Mouse (Mus musculus) MEL (cell line): ENCODE measurements at regions not wholly inside any gene's neighbourhood (a gene's known extent, or its start where the extent isn't known, plus 50 kb on each side); places are given as distances from the start of the nearest gene placed in this dataset.

Experiments used
- DNase-seq: peaks from one replicate; pipeline ENCODE4 v3.0.0; 2011; ENCODE audit warnings: low read depth, low spot score
- H3K27ac ChIP-seq: 2 replicates; pipeline ENCODE4 v1.5.1; 2012; ENCODE audit warnings: low read depth, mild to moderate bottlenecking, control low read depth, low read length, moderate library complexity; ENCODE audit not compliant: control insufficient read depth
- H3K27me3 ChIP-seq, 2 experiments: fragments of 150-350 bp in 1 of 2; sonication (generic) in 1 of 2; 2 replicates each; pipeline ENCODE4 v1.6.1; 2012; ENCODE audit warnings: low read length in 2 of 2, mild to moderate bottlenecking in 2 of 2, improper control_type of control experiment in 1 of 2, moderate library complexity in 1 of 2; ENCODE audit not compliant: insufficient read depth in 2 of 2, control insufficient read depth in 1 of 2
- H3K36me3 ChIP-seq, 2 experiments: 2 replicates each; pipeline ENCODE4 v1.6.1; 2012 to 2014; ENCODE audit warnings: low read length in 2 of 2, improper control_type of control experiment in 1 of 2, inconsistent platforms in 1 of 2, mild to moderate bottlenecking in 1 of 2; ENCODE audit not compliant: insufficient read depth in 2 of 2, control insufficient read depth in 1 of 2
- H3K4me1 ChIP-seq, 2 experiments: fragments of 150-350 bp in 1 of 2; sonication (generic) in 1 of 2; 2 replicates each; pipeline ENCODE4 v1.6.1; 2012; ENCODE audit warnings: low read length in 2 of 2, improper control_type of control experiment in 1 of 2, mild to moderate bottlenecking in 1 of 2; ENCODE audit not compliant: insufficient read depth in 2 of 2, control insufficient read depth in 1 of 2
- H3K4me3 ChIP-seq, 2 experiments: fragments of 150-350 bp in 1 of 2; sonication (generic) in 1 of 2; 2 replicates each; pipeline ENCODE4 v1.5.1; 2012; ENCODE audit warnings: low read depth in 2 of 2, low read length in 2 of 2, mild to moderate bottlenecking in 2 of 2, moderate library complexity in 2 of 2, control low read depth in 1 of 2, improper control_type of control experiment in 1 of 2; ENCODE audit not compliant: control insufficient read depth in 1 of 2, insufficient read depth in 1 of 2
- H3K79me2 ChIP-seq: 2 replicates; pipeline ENCODE4 v1.6.1; 2012; ENCODE audit warnings: mild to moderate bottlenecking, low read length, moderate library complexity; ENCODE audit not compliant: control insufficient read depth, poor library complexity, insufficient read depth
- H3K9ac ChIP-seq: 2 replicates; pipeline ENCODE4 v1.6.1; 2012; ENCODE audit warnings: low read depth, mild to moderate bottlenecking, control low read depth, low read length, moderate library complexity; ENCODE audit not compliant: control insufficient read depth, poor library complexity, severe bottlenecking
- H3K9me3 ChIP-seq: fragments of 150-350 bp; sonication (generic); replicated peaks from 2 replicates; pipeline ENCODE4 v1.6.1; 2012; ENCODE audit warnings: mild to moderate bottlenecking, low read length, improper control_type of control experiment, moderate library complexity; ENCODE audit not compliant: insufficient read depth
- BHLHE40 ChIP-seq: IDR thresholded peaks from 2 replicates; pipeline ENCODE4 v1.6.1; 2012; ENCODE audit warnings: low read depth, mild to moderate bottlenecking, inconsistent platforms, low read length, improper control_type of control experiment, borderline replicate concordance
- ETS1 ChIP-seq: IDR thresholded peaks from 2 replicates; pipeline ENCODE4 v1.6.1; 2012; ENCODE audit warnings: low read depth, mild to moderate bottlenecking, inconsistent platforms, low read length, improper control_type of control experiment, moderate library complexity
- MAX ChIP-seq: IDR thresholded peaks from 2 replicates; pipeline ENCODE4 v1.6.1; 2011; ENCODE audit warnings: low read length, improper control_type of control experiment
- MEF2A ChIP-seq: IDR thresholded peaks from 2 replicates; pipeline ENCODE4 v1.6.1; 2014; ENCODE audit warnings: low read depth, mild to moderate bottlenecking, inconsistent platforms, low read length, improper control_type of control experiment; ENCODE audit not compliant: poor library complexity, insufficient replicate concordance, severe bottlenecking; ENCODE audit errors: extremely low read depth
- MXI1 ChIP-seq: IDR thresholded peaks from 2 replicates; pipeline ENCODE4 v1.6.1; 2011; ENCODE audit warnings: mild to moderate bottlenecking, low read depth, low read length, improper control_type of control experiment
- POLR2AphosphoS5 ChIP-seq: IDR thresholded peaks from 2 replicates; pipeline ENCODE4 v1.6.1; 2012; ENCODE audit warnings: low read depth, borderline replicate concordance, mild to moderate bottlenecking, inconsistent platforms, low read length, moderate library complexity, mixed read lengths
- RCOR1 ChIP-seq: IDR thresholded peaks from 2 replicates; pipeline ENCODE4 v1.6.1; 2012; ENCODE audit warnings: low read depth, mild to moderate bottlenecking, inconsistent platforms, low read length, improper control_type of control experiment
- SIN3A ChIP-seq: IDR thresholded peaks from 2 replicates; pipeline ENCODE4 v1.6.1; 2012; ENCODE audit warnings: low read length, improper control_type of control experiment, inconsistent platforms
- SMC3 ChIP-seq: IDR thresholded peaks from 2 replicates; pipeline ENCODE4 v1.6.1; 2011; ENCODE audit warnings: low read depth, low read length, improper control_type of control experiment
- TAL1 ChIP-seq: IDR thresholded peaks from 2 replicates; pipeline ENCODE4 v1.6.1; 2012; ENCODE audit warnings: mild to moderate bottlenecking, inconsistent platforms, low read length, moderate library complexity, mixed read lengths
- TBP ChIP-seq: IDR thresholded peaks from 2 replicates; pipeline ENCODE4 v1.8.0; 2011; ENCODE audit warnings: low read depth, low read length, improper control_type of control experiment
- TCF12 ChIP-seq: IDR thresholded peaks from 2 replicates; pipeline ENCODE4 v1.6.1; 2014; ENCODE audit warnings: low read depth, mild to moderate bottlenecking, inconsistent platforms, low read length, improper control_type of control experiment, moderate library complexity
- USF1 ChIP-seq: IDR thresholded peaks from 2 replicates; pipeline ENCODE4 v1.6.1; 2014; ENCODE audit warnings: low read depth, mild to moderate bottlenecking, inconsistent platforms, low read length, improper control_type of control experiment, moderate library complexity
- USF2 ChIP-seq, 2 experiments: IDR thresholded peaks; 2 replicates each; pipeline ENCODE4 v1.6.1; 2011 to 2012; ENCODE audit warnings: improper control_type of control experiment in 2 of 2, low read length in 2 of 2, borderline replicate concordance in 1 of 2, inconsistent platforms in 1 of 2, low read depth in 1 of 2, mild to moderate bottlenecking in 1 of 2; ENCODE audit not compliant: insufficient read depth in 1 of 2
- ZKSCAN1 ChIP-seq: IDR thresholded peaks from 2 replicates; pipeline ENCODE4 v1.6.1; 2012; ENCODE audit warnings: low read depth, mild to moderate bottlenecking, inconsistent platforms, low read length, improper control_type of control experiment, moderate library complexity

- Histone ChIP-seq H3K27me3 (no peaks in the 10 kb centered on the region), H3K9me3 (no peaks in the 10 kb centered on the region; the same call in 1 of the 2 replicates), H3K79me2 (no peaks in the 10 kb centered on the region), H3K4me3 (no peak overlapping the region), H3K36me3 (no peaks in the 10 kb centered on the region), H3K27ac (no peak overlapping the region), H3K4me1 (no peaks in the 10 kb centered on the region), H3K9ac (no peak overlapping the region)
- no peak for DNase-seq
- TF ChIP-seq ZKSCAN1 (no peak), USF2 (IDR thresholded peaks at IDR 0.05; ENCODE audit: borderline replicate concordance in 1 of 2, insufficient read depth in 1 of 2, low read depth in 1 of 2, low read length in 2 of 2) (no peak), TBP (no peak), SIN3A (no peak), SMC3 (no peak), MXI1 (no peak), TAL1 (no peak), RCOR1 (no peak), MEF2A (no peak), MAX (no peak), POLR2AphosphoS5 (no peak), TCF12 (no peak), USF1 (no peak), ETS1 (no peak)
Measured at GRCm38 (mm10) chr2:143133931-143134330, 55.7 kb downstream of the Otor start.

- DNase-seq = no peak
- Histone ChIP-seq H3K9ac (no peak overlapping the region), H3K9me3 (no peaks in the 10 kb centered on the region), H3K27ac (no peak overlapping the region), H3K36me3 (no peaks in the 10 kb centered on the region), H3K27me3 (no peaks in the 10 kb centered on the region), H3K4me3 (no peak overlapping the region), H3K79me2 (no peaks in the 10 kb centered on the region), H3K4me1 (no peaks in the 10 kb centered on the region)
- TF ChIP-seq BHLHE40 = no peak
Measured at GRCm38 (mm10) chr2:143149189-143149588, 70.9 kb downstream of the Otor start.
